Mouse (Mus musculus): ENCODE results near the gene Maz. TPM values are rescaled to one million over a fixed set of nuclear protein-coding genes. Genes with fewer than 3 reads are reported as not detected.
A peak's percentile ranks its signal among the peaks of the same experiment; 100 is the strongest.

Maz gene
- total RNA-seq, 2 experiments from 2014 or later, result 86.0 to 132 TPM

GRCm38 (mm10) chr7:127008239-127009019 lies 18.4 kb downstream of the Maz start:
- DNase-seq (ENCODE audit: low spot score in 2 of 2), result peak; percentile 41 to 54

- DNase-seq (ENCODE audit: low spot score in 2 of 2), result no peak
Measured at GRCm38 (mm10) chr7:127007313-127008024, 19.4 kb downstream of the Maz start.

GRCm38 (mm10) chr7:127004122-127004875 lies 22.5 kb downstream of the Maz start:
- DNase-seq (ENCODE audit: low spot score in 2 of 2), result no peak

- no peak for DNase-seq (ENCODE audit: low spot score in 2 of 2)
Measured at GRCm38 (mm10) chr7:127003620-127004019, 23.2 kb downstream of the Maz start.

- DNase-seq (ENCODE audit: low spot score in 2 of 2), result no peak
Measured at GRCm38 (mm10) chr7:126999568-126999967, 27.3 kb downstream of the Maz start.

GRCm38 (mm10) chr7:126996449-126996848 lies 30.4 kb downstream of the Maz start:
- DNase-seq (ENCODE audit: low spot score in 2 of 2), result no peak

GRCm38 (mm10) chr7:126988816-126989215 lies 38.0 kb downstream of the Maz start:
- no peak for DNase-seq (ENCODE audit: low spot score in 2 of 2)

- DNase-seq (ENCODE audit: low spot score in 2 of 2), result no peak
Measured at GRCm38 (mm10) chr7:126986319-126986718, 40.5 kb downstream of the Maz start.

- no peak for DNase-seq (ENCODE audit: low spot score in 2 of 2)
Measured at GRCm38 (mm10) chr7:126984667-126985444, 42.0 kb downstream of the Maz start.

- no peak for DNase-seq (ENCODE audit: low spot score in 2 of 2)
Measured at GRCm38 (mm10) chr7:126983113-126983512, 43.7 kb downstream of the Maz start.

GRCm38 (mm10) chr7:126982054-126982453 lies 44.8 kb downstream of the Maz start:
- no peak for DNase-seq (ENCODE audit: low spot score in 2 of 2)

- no peak for DNase-seq (ENCODE audit: low spot score in 2 of 2)
Measured at GRCm38 (mm10) chr7:126981601-126982000, 45.2 kb downstream of the Maz start.

GRCm38 (mm10) chr7:126978841-126979240 lies 48.0 kb downstream of the Maz start:
- no peak for DNase-seq (ENCODE audit: low spot score in 2 of 2)

GRCm38 (mm10) chr7:126976878-126977459 lies 49.9 kb downstream of the Maz start:
- no peak for DNase-seq (ENCODE audit: low spot score in 2 of 2)

GRCm38 (mm10) chr7:126975950-126976866 lies 50.6 kb downstream of the Maz start, which contains the start of gene Cdiptos:
Cdiptos (minus strand) TSS chr7:126976098.
- peak; percentile 96 to 97 for DNase-seq (ENCODE audit: low spot score in 2 of 2)

GRCm38 (mm10) chr7:126975893-126975949 lies 51.1 kb downstream of the Maz start, which contains the start of gene Cdipt:
Cdipt (plus strand) TSS chr7:126975914.
- DNase-seq (ENCODE audit: low spot score in 2 of 2), result no peak

- no peak for DNase-seq (ENCODE audit: low spot score in 2 of 2)
Measured at GRCm38 (mm10) chr7:126975493-126975892, 51.3 kb downstream of the Maz start.
